Mouse (Mus musculus) layer of hippocampus, postnatal 14 days (tissue): ENCODE measurements around the gene Aplnr. TPM values are rescaled to one million over a fixed set of nuclear protein-coding genes. Genes with fewer than 3 reads are reported as not detected.
A peak's percentile ranks its signal among the peaks of the same experiment; 100 is the strongest.

ENCODE experiments used
- DNase-seq, 2 experiments: peaks; one replicate each; pipeline ENCODE4 v3.0.0; 2021 to 2022; ENCODE audit warnings: low spot score in 2 of 2, mixed read lengths in 1 of 2
- long read RNA-seq, 2 experiments: library from polyadenylated mRNA; stranded (forward); transcript quantifications; one replicate each; pipeline ENCODE4 v2.0.0; 2021
- total RNA-seq, 2 experiments: library from RNA; stranded (reverse); gene quantifications; 2 replicates each; pipeline ENCODE4 v1.2.3; 2021

Gene Aplnr
- 1 to 10 TPM; 6.1 to 8.1 TPM for total RNA-seq
- long read RNA-seq, experiment 1, transcript Aplnr-201 (1 exons, 3,699 nt), result major isoform, 7 of 7 reads
- long read RNA-seq, experiment 1, partial matches to known transcripts, result 0 of 7 reads
- long read RNA-seq, experiment 1, other reads (novel, unspliced or antisense), result 0 of 7 reads
- long read RNA-seq, experiment 2, transcript Aplnr-201 (1 exons, 3,699 nt), result major isoform, 7 of 7 reads
- long read RNA-seq, experiment 2, partial matches to known transcripts, result 0 of 7 reads
- long read RNA-seq, experiment 2, other reads (novel, unspliced or antisense), result 0 of 7 reads

DNA sequence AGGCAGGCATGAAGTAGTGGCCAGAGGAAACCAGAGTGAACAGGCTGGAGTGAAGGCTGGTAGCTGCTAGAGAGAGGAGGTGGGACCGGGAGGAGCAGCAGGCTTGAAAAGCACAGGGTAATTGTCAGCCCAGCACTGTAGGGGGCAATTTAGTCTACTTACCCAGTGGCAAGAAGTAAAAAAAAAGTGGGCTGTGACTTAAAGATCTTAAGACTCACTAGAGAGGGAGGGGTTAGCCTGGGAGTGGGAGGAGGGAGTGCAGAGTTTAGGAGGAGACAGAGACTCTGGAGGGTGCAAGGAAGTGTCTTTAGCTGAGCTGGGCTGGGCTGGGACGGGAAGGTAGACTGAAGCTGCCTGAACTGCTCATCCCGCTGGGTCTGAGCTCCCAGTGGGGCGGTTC is at the start of gene Aplnr:
Gene Aplnr (plus strand): TSS at position 137 of the 400 bp plus-strand sequence.
- no peak for DNase-seq

GRCm38 (mm10) chr2:85088716-85089646 is 47.0 kb upstream of the Aplnr start:
- peak in 1 of 2 experiments; percentile 43 for DNase-seq

GRCm38 (mm10) chr2:85091325-85091724 is 44.7 kb upstream of the Aplnr start:
- no peak for DNase-seq

GRCm38 (mm10) chr2:85093376-85093775 is 42.6 kb upstream of the Aplnr start:
- no peak for DNase-seq

DNA sequence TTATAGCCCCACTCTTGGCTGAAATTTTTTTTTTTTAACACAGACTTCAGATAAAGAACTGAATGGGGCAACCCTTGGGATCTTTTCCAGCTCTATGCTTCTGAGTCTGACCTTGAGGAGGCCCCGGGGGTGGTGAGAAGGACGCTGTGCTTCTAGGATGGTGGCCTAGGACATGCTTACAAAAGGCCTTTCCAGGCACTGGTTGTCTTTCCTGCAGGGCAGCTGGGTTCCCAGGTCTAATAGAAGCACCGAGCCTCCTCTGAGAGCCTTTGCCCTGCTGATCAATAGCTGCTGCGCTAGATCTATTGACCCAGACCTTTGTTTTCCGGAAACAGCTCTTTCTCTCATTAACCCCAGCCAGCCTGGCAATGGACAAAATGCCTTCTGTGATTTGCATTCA is 40.1 kb upstream of the Aplnr start:
- no peak for DNase-seq

DNA sequence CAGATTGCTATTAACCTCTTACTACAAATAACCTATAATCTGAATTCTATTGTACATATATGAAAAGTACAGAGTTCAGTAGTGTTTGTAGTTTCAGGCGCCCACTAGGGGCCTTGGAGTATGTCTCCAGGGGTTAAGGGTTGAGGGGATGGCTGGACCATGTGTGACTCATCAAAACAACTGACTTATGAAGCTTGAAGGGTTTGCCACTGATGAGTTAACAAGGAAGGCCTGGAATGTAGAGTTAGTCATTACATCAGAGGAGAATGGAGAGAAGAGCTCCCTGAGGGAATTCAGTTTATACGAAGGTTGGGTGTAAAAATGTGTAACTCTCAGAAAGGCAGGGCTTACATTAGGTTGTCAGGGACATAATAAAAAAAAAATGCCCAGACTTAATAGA is 38.0 kb upstream of the Aplnr start:
- DNase-seq, result no peak

- DNase-seq, result no peak
Measured at GRCm38 (mm10) chr2:85098824-85099511, 37.1 kb upstream of the Aplnr start.

DNA sequence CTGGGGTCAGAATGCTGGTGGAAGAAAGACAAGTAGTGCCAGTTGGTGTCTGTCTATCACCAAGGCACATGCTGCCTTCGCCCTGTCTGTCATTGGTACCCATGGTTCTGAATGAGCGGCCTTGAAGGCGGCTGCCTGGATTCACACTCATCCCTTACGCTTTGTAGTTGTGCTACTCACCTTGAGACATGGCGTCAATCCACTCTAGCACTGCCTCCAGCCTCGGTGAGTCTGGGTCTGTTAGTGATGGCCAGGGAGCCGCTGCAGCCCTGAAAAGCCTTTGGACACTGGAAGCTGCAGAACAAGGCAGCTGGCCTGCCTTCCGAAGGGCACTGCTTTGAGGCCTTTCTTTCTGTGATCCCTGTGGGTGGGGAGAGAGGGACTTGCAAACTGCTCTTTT is 32.8 kb upstream of the Aplnr start:
- DNase-seq, result no peak

GRCm38 (mm10) chr2:85105426-85106013 is 30.5 kb upstream of the Aplnr start:
- no peak for DNase-seq

GRCm38 (mm10) chr2:85106068-85106790 is 29.8 kb upstream of the Aplnr start:
- no peak for DNase-seq

GRCm38 (mm10) chr2:85106941-85107340 is 29.1 kb upstream of the Aplnr start:
- no peak for DNase-seq

- peak; percentile 50 to 72 for DNase-seq
Measured at GRCm38 (mm10) chr2:85110288-85110875, 25.6 kb upstream of the Aplnr start.

- peak in 1 of 2 experiments; percentile 76 for DNase-seq
Measured at GRCm38 (mm10) chr2:85123187-85123868, 12.7 kb upstream of the Aplnr start.

DNA sequence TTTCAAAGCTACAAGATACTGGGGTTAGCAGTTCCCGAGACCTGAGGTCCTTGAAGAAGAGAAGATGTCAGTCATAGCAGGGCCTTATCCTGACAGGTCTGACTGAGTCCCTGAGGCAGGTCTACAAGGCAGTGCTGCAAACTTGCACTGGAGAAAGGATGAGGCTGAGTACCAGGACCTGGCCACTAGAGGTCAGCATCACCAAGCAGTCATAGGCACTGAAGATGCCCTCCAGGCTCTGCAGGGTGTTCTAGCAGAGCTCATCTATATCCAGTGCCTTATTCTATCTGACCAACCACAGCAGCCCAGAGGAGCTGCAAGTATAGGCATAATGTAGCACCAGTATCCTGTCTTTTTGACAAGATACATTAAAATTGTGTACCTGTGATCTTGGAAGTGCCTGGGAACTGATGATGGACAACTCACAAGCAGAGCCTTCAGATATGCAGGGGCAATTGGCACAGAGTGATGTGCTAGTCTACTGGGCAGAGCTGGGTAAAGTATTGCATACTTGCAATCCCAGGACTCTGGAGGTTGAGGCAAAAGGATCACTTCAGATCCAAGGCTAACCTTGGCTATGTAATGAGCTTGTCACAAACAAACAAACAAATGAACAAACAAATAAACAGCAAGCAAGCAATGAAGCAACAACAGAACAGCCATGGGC is 12.0 kb upstream of the Aplnr start:
- DNase-seq, result peak; percentile 80 to 81

GRCm38 (mm10) chr2:85129496-85129971 is 6.5 kb upstream of the Aplnr start:
- no peak for DNase-seq

- DNase-seq, result no peak
Measured at GRCm38 (mm10) chr2:85131226-85131625, 4.8 kb upstream of the Aplnr start.

- DNase-seq, result no peak
Measured at GRCm38 (mm10) chr2:85131724-85132123, 4.3 kb upstream of the Aplnr start.

- DNase-seq, result no peak
Measured at GRCm38 (mm10) chr2:85132204-85132603, 3.8 kb upstream of the Aplnr start.

DNA sequence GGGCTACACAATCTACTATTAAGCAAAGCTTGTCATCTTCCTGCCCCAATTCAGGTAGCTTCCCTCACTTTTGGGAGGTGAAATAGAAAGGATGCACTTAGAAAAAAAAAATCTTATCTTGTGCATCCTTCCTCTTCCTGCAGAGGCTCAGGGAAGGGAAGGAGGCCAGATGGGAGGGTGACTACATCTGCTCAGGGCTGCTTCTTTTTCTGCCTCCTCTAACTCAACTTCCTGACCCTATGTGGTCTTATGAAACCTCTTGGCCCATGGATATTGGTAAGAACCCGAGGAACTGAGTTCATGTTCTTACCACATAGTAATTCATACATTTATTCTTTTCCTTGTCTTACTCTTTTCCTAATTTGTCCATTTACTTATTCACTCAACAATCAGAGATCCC is 926 bp upstream of the Aplnr start:
- DNase-seq, result no peak
